Mouse (Mus musculus): ENCODE results near the gene Coq5. TPM values are rescaled to one million over a fixed set of nuclear protein-coding genes. Genes with fewer than 3 reads are reported as not detected.

Gene Coq5
- polyA plus RNA-seq (2015; fragmentation: Nextera tagmentation; extraction: Ambion mirVana), result 19.5 and 19.6 TPM in 2 replicates

- H3K4me3 ChIP-seq (ENCODE audit: low read depth, low read length), result peak within 1 kb of the TSS; percentile 98
- H3K4me1 ChIP-seq (ENCODE audit: insufficient read depth), result peaks cover 13% of the 10 kb centered on the region
- WGBS (ENCODE audit: insufficient replicate concordance), result 4% methylated on average over 45 of the region's 45 CpGs
- H3K36me3 ChIP-seq (replicated peaks; ENCODE audit: insufficient read depth, low read length), result peaks cover 11% of the 10 kb centered on the region; the same call in 1 of the 2 replicates
- ATAC-seq (peak; percentile 91), DNase-seq (peak; percentile 92)
- peak within 1 kb of the TSS; percentile 83 for H3K27ac ChIP-seq (ENCODE audit: low read depth)
- no peaks in the 10 kb centered on the region; the same call in 1 of the 2 replicates for H3K9me3 ChIP-seq (ENCODE audit: low read length)
- peak within 1 kb of the TSS; percentile 98 for H3K4me2 ChIP-seq (ENCODE audit: low read depth, low read length)
- TF ChIP-seq CTCF (IDR thresholded peaks at IDR 0.05; ENCODE audit: low read depth) (no peak), EP300 (IDR thresholded peaks at IDR 0.05; ENCODE audit: low read depth) (peak; percentile 54; the same call in 1 of the 2 replicates)
- no peaks in the 10 kb centered on the region for H3K27me3 ChIP-seq (ENCODE audit: insufficient read depth, low read length)
- H3K9ac ChIP-seq (replicated peaks), result peak within 1 kb of the TSS; percentile 94
These were observed at the start of gene Coq5 for GRCm38 (mm10) chr5:115279226-115280049. Gene Coq5 (plus strand): TSS chr5:115279666.

GRCm38 (mm10) chr5:115230830-115231551 lies 48.5 kb upstream of the Coq5 start:
- no peak overlapping the region for H3K4me3 ChIP-seq (ENCODE audit: low read depth, low read length)
- no peak overlapping the region for H3K4me2 ChIP-seq (ENCODE audit: low read depth, low read length)
- H3K4me1 ChIP-seq (ENCODE audit: insufficient read depth), result peaks cover 8% of the 10 kb centered on the region; the same call in 1 of the 2 replicates
- WGBS (ENCODE audit: insufficient replicate concordance), result 64% methylated on average over 15 of the region's 15 CpGs
- no peak overlapping the region for H3K27ac ChIP-seq (ENCODE audit: low read depth)
- H3K27me3 ChIP-seq (ENCODE audit: insufficient read depth, low read length), result peaks cover 25% of the 10 kb centered on the region
- H3K9ac ChIP-seq (replicated peaks), result no peak overlapping the region
- H3K9me3 ChIP-seq (ENCODE audit: low read length), result no peaks in the 10 kb centered on the region
- ATAC-seq (no peak), DNase-seq (no peak)
- TF ChIP-seq CTCF (IDR thresholded peaks at IDR 0.05; ENCODE audit: low read depth) (no peak), EP300 (IDR thresholded peaks at IDR 0.05; ENCODE audit: low read depth) (no peak)
- no peaks in the 10 kb centered on the region for H3K36me3 ChIP-seq (replicated peaks; ENCODE audit: insufficient read depth, low read length)

DNA sequence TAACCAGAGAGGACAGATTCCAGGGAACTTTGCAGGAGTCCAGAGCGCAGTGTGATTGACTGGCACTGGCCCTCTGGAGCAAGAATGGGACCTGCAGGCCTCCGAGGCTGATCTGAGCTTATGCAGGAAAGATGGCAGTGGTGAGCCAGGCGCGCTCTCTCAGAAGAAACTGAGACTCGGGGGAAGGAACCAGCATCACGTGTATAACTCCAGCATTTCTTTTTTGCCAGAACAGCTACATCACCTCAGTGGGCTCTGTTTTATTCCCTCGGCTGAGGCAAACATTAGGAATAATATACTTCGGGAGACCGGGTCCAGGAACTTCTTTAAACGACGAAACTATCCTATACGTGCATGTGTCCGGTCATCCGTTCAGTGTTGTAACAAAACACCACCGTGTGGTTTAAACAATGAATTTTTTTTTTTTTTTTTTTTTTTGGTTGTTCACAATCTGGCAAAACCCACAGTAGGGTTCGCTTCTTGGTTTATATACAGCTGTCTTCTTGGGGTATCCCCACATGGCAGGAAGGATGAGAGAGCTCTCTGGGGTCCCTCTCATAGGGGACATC lies 47.8 kb upstream of the Coq5 start:
- TF ChIP-seq EP300 (IDR thresholded peaks at IDR 0.05; ENCODE audit: low read depth) (no peak), CTCF (IDR thresholded peaks at IDR 0.05; ENCODE audit: low read depth) (no peak)
- peaks cover 8% of the 10 kb centered on the region; the same call in 1 of the 2 replicates for H3K4me1 ChIP-seq (ENCODE audit: insufficient read depth)
- peaks cover 25% of the 10 kb centered on the region for H3K27me3 ChIP-seq (ENCODE audit: insufficient read depth, low read length)
- DNase-seq (no peak), ATAC-seq (no peak)
- no peak overlapping the region for H3K9ac ChIP-seq (replicated peaks)
- 36% methylated on average over 16 of the region's 16 CpGs for WGBS (ENCODE audit: insufficient replicate concordance)
- no peak overlapping the region for H3K4me2 ChIP-seq (ENCODE audit: low read depth, low read length)
- H3K36me3 ChIP-seq (replicated peaks; ENCODE audit: insufficient read depth, low read length), result no peaks in the 10 kb centered on the region
- no peak overlapping the region for H3K27ac ChIP-seq (ENCODE audit: low read depth)
- H3K9me3 ChIP-seq (ENCODE audit: low read length), result no peaks in the 10 kb centered on the region
- H3K4me3 ChIP-seq (ENCODE audit: low read depth, low read length), result no peak overlapping the region

GRCm38 (mm10) chr5:115232516-115232915 lies 47.0 kb upstream of the Coq5 start:
- H3K4me1 ChIP-seq (ENCODE audit: insufficient read depth), result peaks cover 8% of the 10 kb centered on the region; the same call in 1 of the 2 replicates

GRCm38 (mm10) chr5:115233031-115233780 lies 46.3 kb upstream of the Coq5 start:
- TF ChIP-seq EP300 (IDR thresholded peaks at IDR 0.05; ENCODE audit: low read depth) (no peak), CTCF (IDR thresholded peaks at IDR 0.05; ENCODE audit: low read depth) (no peak)

More at GRCm38 (mm10) chr5:115232516-115232915, 47.0 kb upstream of the Coq5 start:
- TF ChIP-seq CTCF (IDR thresholded peaks at IDR 0.05; ENCODE audit: low read depth) (no peak), EP300 (IDR thresholded peaks at IDR 0.05; ENCODE audit: low read depth) (no peak)
- ATAC-seq, result no peak
- DNase-seq, result no peak
- 51% methylated on average over 6 of the region's 6 CpGs for WGBS (ENCODE audit: insufficient replicate concordance)
- Histone ChIP-seq H3K27me3 (ENCODE audit: insufficient read depth, low read length) (peaks cover 25% of the 10 kb centered on the region), H3K9ac (replicated peaks) (no peak overlapping the region), H3K4me3 (ENCODE audit: low read depth, low read length) (no peak overlapping the region), H3K9me3 (ENCODE audit: low read length) (no peaks in the 10 kb centered on the region), H3K27ac (ENCODE audit: low read depth) (no peak overlapping the region), H3K4me2 (ENCODE audit: low read depth, low read length) (no peak overlapping the region), H3K36me3 (replicated peaks; ENCODE audit: insufficient read depth, low read length) (no peaks in the 10 kb centered on the region)

More at GRCm38 (mm10) chr5:115233031-115233780, 46.3 kb upstream of the Coq5 start:
- H3K4me3 ChIP-seq (ENCODE audit: low read depth, low read length), result no peak overlapping the region
- no peak overlapping the region for H3K27ac ChIP-seq (ENCODE audit: low read depth)
- 86% methylated on average over 14 of the region's 14 CpGs for whole genome bisulfite sequencing (ENCODE audit: insufficient replicate concordance)
- peaks cover 25% of the 10 kb centered on the region for H3K27me3 ChIP-seq (ENCODE audit: insufficient read depth, low read length)
- no peak overlapping the region for H3K4me2 ChIP-seq (ENCODE audit: low read depth, low read length)
- H3K4me1 ChIP-seq (ENCODE audit: insufficient read depth), result peaks cover 8% of the 10 kb centered on the region; the same call in 1 of the 2 replicates
- no peak overlapping the region for H3K9ac ChIP-seq (replicated peaks)
- no peaks in the 10 kb centered on the region for H3K36me3 ChIP-seq (replicated peaks; ENCODE audit: insufficient read depth, low read length)
- no peaks in the 10 kb centered on the region for H3K9me3 ChIP-seq (ENCODE audit: low read length)
- ATAC-seq, result no peak
- no peak for DNase-seq

Data from liver, postnatal 0 days (tissue).